Mouse (Mus musculus): ENCODE results near the gene Rnaseh2a. TPM values are rescaled to one million over a fixed set of nuclear protein-coding genes. Genes with fewer than 3 reads are reported as not detected.
A peak's percentile ranks its signal among the peaks of the same experiment; 100 is the strongest.

Gene Rnaseh2a
- total and polyA plus RNA-seq, 3 experiments, result 105 to 109 TPM; not detected in 1

DNA sequence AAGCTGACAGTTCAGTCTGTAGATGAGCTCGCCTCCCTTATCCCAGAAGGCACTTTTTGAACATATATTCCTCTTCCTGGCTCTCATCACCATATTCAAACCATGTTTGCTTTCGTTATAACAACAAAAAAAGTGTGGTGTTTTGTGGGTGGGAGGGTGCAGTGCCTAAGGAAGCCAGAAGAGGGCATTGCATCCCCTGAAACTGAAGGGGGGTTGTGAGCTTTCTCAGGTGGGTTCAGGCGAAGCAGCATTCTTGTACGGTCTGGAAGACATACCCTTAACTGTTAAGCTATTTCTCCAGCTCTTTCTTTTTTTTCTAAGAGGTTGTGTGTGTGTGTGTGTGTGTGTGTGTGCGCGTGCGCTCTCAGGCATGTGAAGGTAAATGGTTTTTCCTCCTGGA, 5.9 kb upstream of the Rnaseh2a start (continued):
- no peak for TF ChIP-seq USF2 (IDR thresholded peaks at IDR 0.05; ENCODE audit: borderline replicate concordance in 1 of 2, insufficient read depth in 1 of 2, low read depth in 1 of 2, low read length in 2 of 2)

DNA sequence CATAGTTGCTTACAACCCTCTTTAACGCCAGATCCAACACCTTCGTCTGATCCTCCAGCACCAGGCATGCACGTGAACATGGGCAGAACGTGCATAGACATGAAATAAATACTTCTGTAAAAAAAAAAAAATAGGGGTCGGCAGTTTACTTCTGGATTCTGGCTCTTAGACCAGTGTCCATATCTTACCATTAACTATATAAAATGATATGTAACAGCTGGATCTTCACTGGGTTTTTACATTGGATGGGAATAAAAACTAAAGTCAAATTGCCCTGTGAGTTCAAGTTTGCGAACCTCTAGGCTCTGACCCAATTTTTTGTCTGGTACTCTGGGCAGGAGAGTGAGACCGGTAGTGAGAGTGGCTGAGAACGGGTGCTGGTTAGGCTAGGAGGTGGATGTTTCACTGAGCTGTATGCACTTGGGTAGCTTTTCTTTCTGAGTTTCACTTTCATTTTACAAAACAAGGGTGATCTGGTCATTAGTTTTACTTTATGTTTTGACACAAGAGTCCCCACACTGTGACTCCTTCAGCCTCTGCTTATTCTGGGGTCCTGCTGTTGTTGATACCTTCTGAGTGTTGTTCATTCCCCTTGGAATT, 5.1 kb upstream of the Rnaseh2a start:
- H3K27ac ChIP-seq (ENCODE audit: control insufficient read depth, low read depth, low read length), result peak overlapping the region; percentile 50
- H3K36me3 ChIP-seq (ENCODE audit: control insufficient read depth in 1 of 2, insufficient read depth in 2 of 2, low read length in 2 of 2), result peaks cover 4 to 19% of the 10 kb centered on the region in 2 experiments; a peak in 3 of 4 replicates
- H3K4me3 ChIP-seq (ENCODE audit: control insufficient read depth in 1 of 2, insufficient read depth in 1 of 2, low read depth in 2 of 2, low read length in 2 of 2), result peak overlapping the region; percentile 38 to 59
- no peaks in the 10 kb centered on the region for H3K9me3 ChIP-seq (replicated peaks; ENCODE audit: insufficient read depth, low read length)
- H3K4me1 ChIP-seq (ENCODE audit: control insufficient read depth in 1 of 2, insufficient read depth in 2 of 2, low read length in 2 of 2), result peaks cover 4 to 33% of the 10 kb centered on the region in 2 experiments; a peak in 2 of 4 replicates
- TF ChIP-seq ETS1 (IDR thresholded peaks at IDR 0.05; ENCODE audit: low read depth, low read length) (peak; percentile 52), HCFC1 (IDR thresholded peaks at IDR 0.05; ENCODE audit: low read depth, low read length) (no peak), SMC3 (IDR thresholded peaks at IDR 0.05; ENCODE audit: low read depth, low read length) (no peak), MYB (IDR thresholded peaks at IDR 0.05; ENCODE audit: low read depth, low read length) (no peak), MXI1 (IDR thresholded peaks at IDR 0.05; ENCODE audit: low read depth, low read length) (no peak; the same call in 1 of the 2 replicates), POLR2A (IDR thresholded peaks at IDR 0.05; ENCODE audit: control insufficient read depth in 1 of 2, insufficient read depth in 1 of 2, low read depth in 1 of 2, low read length in 2 of 2, poor library complexity in 1 of 2) (peak in 1 of 2 experiments; percentile 2; a peak in 1 of 4 replicates), CTCF (IDR thresholded peaks at IDR 0.05 in 2 of 3, conservative IDR thresholded peaks at IDR 0.05 in 1 of 3; ENCODE audit: control insufficient read depth in 1 of 3, insufficient read depth in 1 of 3, low read depth in 2 of 3, low read length in 3 of 3, poor library complexity in 1 of 3, severe bottlenecking in 1 of 3) (no peak), RAD21 (IDR thresholded peaks at IDR 0.05; ENCODE audit: low read depth, low read length) (no peak), EP300 (IDR thresholded peaks at IDR 0.05; ENCODE audit: low read depth in 1 of 2, low read length in 2 of 2) (no peak), TBP (IDR thresholded peaks at IDR 0.05; ENCODE audit: low read depth, low read length) (no peak), NRF1 (IDR thresholded peaks at IDR 0.05; ENCODE audit: insufficient read depth, low read depth, low read length, poor library complexity, severe bottlenecking) (no peak), GATA1 (IDR thresholded peaks at IDR 0.05; ENCODE audit: low read depth, low read length) (no peak), CHD2 (IDR thresholded peaks at IDR 0.05; ENCODE audit: low read length) (no peak), ZC3H11A (IDR thresholded peaks at IDR 0.05; ENCODE audit: low read depth, low read length) (no peak), ZKSCAN1 (IDR thresholded peaks at IDR 0.05; ENCODE audit: low read depth, low read length) (no peak), BHLHE40 (IDR thresholded peaks at IDR 0.05; ENCODE audit: borderline replicate concordance, low read depth, low read length) (no peak), MAX (IDR thresholded peaks at IDR 0.05; ENCODE audit: low read length) (no peak), ELF1 (IDR thresholded peaks at IDR 0.05; ENCODE audit: low read depth, low read length) (no peak), TCF12 (IDR thresholded peaks at IDR 0.05; ENCODE audit: low read depth, low read length) (no peak), USF2 (IDR thresholded peaks at IDR 0.05; ENCODE audit: borderline replicate concordance in 1 of 2, insufficient read depth in 1 of 2, low read depth in 1 of 2, low read length in 2 of 2) (no peak), KAT2A (conservative IDR thresholded peaks at IDR 0.05; ENCODE audit: low read depth, low read length) (no peak), POLR2AphosphoS2 (IDR thresholded peaks at IDR 0.05; ENCODE audit: low read length) (no peak), CHD1 (IDR thresholded peaks at IDR 0.05; ENCODE audit: low read depth, low read length) (no peak), ZNF384 (IDR thresholded peaks at IDR 0.05; ENCODE audit: low read depth, low read length) (peak; percentile 42), ZMIZ1 (IDR thresholded peaks at IDR 0.05; ENCODE audit: low read depth, low read length) (0 out of 2 replicates have a peak, but pooled peaks have one; percentile 26), NELFE (IDR thresholded peaks at IDR 0.05; ENCODE audit: low read depth, low read length) (no peak; the same call in 1 of the 2 replicates), GABPA (IDR thresholded peaks at IDR 0.05; ENCODE audit: low read depth, low read length) (no peak), MAZ (IDR thresholded peaks at IDR 0.05; ENCODE audit: low read depth, low read length) (no peak), TAL1 (IDR thresholded peaks at IDR 0.05; ENCODE audit: low read length) (no peak), SIN3A (IDR thresholded peaks at IDR 0.05; ENCODE audit: low read length) (peak; percentile 12), USF1 (IDR thresholded peaks at IDR 0.05; ENCODE audit: low read depth, low read length) (no peak)
- H3K9ac ChIP-seq (ENCODE audit: control insufficient read depth, low read depth, low read length, poor library complexity, severe bottlenecking), result peak overlapping the region; percentile 64
- no peaks in the 10 kb centered on the region for H3K27me3 ChIP-seq (ENCODE audit: control insufficient read depth in 1 of 2, insufficient read depth in 2 of 2, low read length in 2 of 2)
- peak; percentile 54 for DNase-seq (ENCODE audit: low read depth, low spot score)
- peaks cover 37% of the 10 kb centered on the region for H3K79me2 ChIP-seq (ENCODE audit: control insufficient read depth, insufficient read depth, low read length, poor library complexity)

Data from MEL (cell line).